Mouse (Mus musculus): ENCODE data around the gene Tprn.
A peak's percentile ranks its signal among the peaks of the same experiment; 100 is the strongest.

Tprn gene

GRCm38 (mm10) chr2:25262291-25262767 lies at the start of gene Tprn:
Gene Tprn (plus strand): TSS chr2:25262618.
- peak; percentile 95 for DNase-seq (ENCODE audit: low read depth, low spot score)

GRCm38 (mm10) chr2:25213266-25213865 lies 49.1 kb upstream of the Tprn start:
- no peak for DNase-seq (ENCODE audit: low read depth, low spot score)

- DNase-seq (ENCODE audit: low read depth, low spot score): no peak
Observed at GRCm38 (mm10) chr2:25214444-25214843, 48.0 kb upstream of the Tprn start, which contains the start of gene Stpg3. Gene Stpg3 (minus strand): TSS chr2:25214637.

- no peak for DNase-seq (ENCODE audit: low read depth, low spot score)
Observed at GRCm38 (mm10) chr2:25217666-25218065, 44.8 kb upstream of the Tprn start.

GRCm38 (mm10) chr2:25218445-25218844 lies 44.0 kb upstream of the Tprn start, which contains the start of gene Fam166a:
Gene Fam166a (plus strand): TSS chr2:25218745.
- DNase-seq (ENCODE audit: low read depth, low spot score): no peak

- DNase-seq (ENCODE audit: low read depth, low spot score): no peak
Observed at GRCm38 (mm10) chr2:25221331-25221772, 41.1 kb upstream of the Tprn start.

- DNase-seq (ENCODE audit: low read depth, low spot score): no peak
Observed at GRCm38 (mm10) chr2:25223681-25224491, 38.5 kb upstream of the Tprn start.

GRCm38 (mm10) chr2:25224492-25224765 lies 38.0 kb upstream of the Tprn start, which contains the start of gene Tubb4b:
Gene Tubb4b (minus strand): TSS chr2:25224702.
- DNase-seq (ENCODE audit: low read depth, low spot score): no peak

GRCm38 (mm10) chr2:25224766-25225752 lies 37.4 kb upstream of the Tprn start:
- DNase-seq (ENCODE audit: low read depth, low spot score): peak; percentile 99

GRCm38 (mm10) chr2:25225811-25226379 lies 36.5 kb upstream of the Tprn start:
- DNase-seq (ENCODE audit: low read depth, low spot score): no peak

- DNase-seq (ENCODE audit: low read depth, low spot score): no peak
Observed at GRCm38 (mm10) chr2:25226864-25227263, 35.6 kb upstream of the Tprn start.

GRCm38 (mm10) chr2:25227406-25227805 lies 35.0 kb upstream of the Tprn start:
- DNase-seq (ENCODE audit: low read depth, low spot score): no peak

- peak; percentile 60 for DNase-seq (ENCODE audit: low read depth, low spot score)
Observed at GRCm38 (mm10) chr2:25228431-25228889, 34.0 kb upstream of the Tprn start.

GRCm38 (mm10) chr2:25228995-25229530 lies 33.4 kb upstream of the Tprn start:
- DNase-seq (ENCODE audit: low read depth, low spot score): no peak

GRCm38 (mm10) chr2:25229582-25229981 lies 32.8 kb upstream of the Tprn start:
- no peak for DNase-seq (ENCODE audit: low read depth, low spot score)

- no peak for DNase-seq (ENCODE audit: low read depth, low spot score)
Observed at GRCm38 (mm10) chr2:25230581-25230980, 31.8 kb upstream of the Tprn start.

- no peak for DNase-seq (ENCODE audit: low read depth, low spot score)
Observed at GRCm38 (mm10) chr2:25231038-25231437, 31.4 kb upstream of the Tprn start.

GRCm38 (mm10) chr2:25233421-25233820 lies 29.0 kb upstream of the Tprn start:
- no peak for DNase-seq (ENCODE audit: low read depth, low spot score)

GRCm38 (mm10) chr2:25234050-25234449 lies 28.4 kb upstream of the Tprn start, which contains the start of gene Slc34a3:
Gene Slc34a3 (minus strand): TSS chr2:25234364.
- DNase-seq (ENCODE audit: low read depth, low spot score): no peak

GRCm38 (mm10) chr2:25234551-25235220 lies 27.7 kb upstream of the Tprn start:
- no peak for DNase-seq (ENCODE audit: low read depth, low spot score)
